Mouse (Mus musculus) heart, embryonic 14.5 days (tissue): ENCODE measurements around the gene Ank. TPM values are rescaled to one million over a fixed set of nuclear protein-coding genes. Genes with fewer than 3 reads are reported as not detected.

Experiments
- ATAC-seq: fragments of 200-750 bp; cut with Nextera tagmentation; 2 replicates; pipeline ENCODE4 v1.8.0; 2017; ENCODE audit warnings: low read depth, moderate TSS enrichment; ENCODE audit not compliant: insufficient number of reproducible peaks, insufficient read depth, low FRiP score
- H3K27ac ChIP-seq, 2 experiments: fragments of 200-500 bp in 1 of 2; fragments of 300-500 bp in 1 of 2; sonication (generic) in 1 of 2; replicated peaks in 1 of 2; 2 replicates each; pipeline ENCODE4 v1.5.1; 2012 to 2014; ENCODE audit warnings: low read depth in 2 of 2, low read length in 2 of 2, control low read depth in 1 of 2, mild to moderate bottlenecking in 1 of 2, mixed read lengths in 1 of 2; ENCODE audit not compliant: control insufficient read depth in 1 of 2, insufficient read depth in 1 of 2
- H3K27me3 ChIP-seq: fragments of 300-500 bp; sonication (generic); 2 replicates; pipeline ENCODE4 v1.6.1; 2014; ENCODE audit warnings: mild to moderate bottlenecking, low read length, control low read depth; ENCODE audit not compliant: control insufficient read depth, insufficient read depth
- H3K36me3 ChIP-seq: fragments of 300-500 bp; sonication (generic); 2 replicates; pipeline ENCODE4 v1.6.1; 2014; ENCODE audit warnings: mild to moderate bottlenecking, control low read depth, low read length, mixed read lengths; ENCODE audit not compliant: control insufficient read depth, insufficient read depth
- H3K4me1 ChIP-seq, 2 experiments: fragments of 200-500 bp in 1 of 2; fragments of 300-500 bp in 1 of 2; sonication (generic) in 1 of 2; 2 replicates each; pipeline ENCODE4 v1.6.1; 2012 to 2014; ENCODE audit warnings: low read length in 2 of 2, control low read depth in 1 of 2, mixed read lengths in 1 of 2; ENCODE audit not compliant: control insufficient read depth in 2 of 2, insufficient read depth in 2 of 2
- H3K4me2 ChIP-seq: fragments of 300-500 bp; sonication (generic); 2 replicates; pipeline ENCODE4 v1.6.1; 2014; ENCODE audit warnings: mild to moderate bottlenecking, low read length
- H3K4me3 ChIP-seq, 2 experiments: fragments of 200-500 bp in 1 of 2; fragments of 300-500 bp in 1 of 2; sonication (generic) in 1 of 2; 2 replicates each; pipeline ENCODE4 v1.5.1; 2012 to 2014; ENCODE audit warnings: low read length in 2 of 2, mild to moderate bottlenecking in 2 of 2, control low read depth in 1 of 2, low read depth in 1 of 2, moderate library complexity in 1 of 2; ENCODE audit not compliant: control insufficient read depth in 1 of 2, insufficient read depth in 1 of 2
- H3K9ac ChIP-seq: fragments of 300-500 bp; sonication (generic); 2 replicates; pipeline ENCODE4 v1.6.1; 2014; ENCODE audit warnings: mild to moderate bottlenecking, low read length
- H3K9me3 ChIP-seq: fragments of 300-500 bp; sonication (generic); 2 replicates; pipeline ENCODE4 v1.6.1; 2016; ENCODE audit warnings: low read length, control low read depth; ENCODE audit not compliant: control insufficient read depth
- WGBS: fragments of 180-500 bp; shearing (Covaris S2); extraction: QIAGEN DNeasy Blood & Tissue Kit; methylation state at CpG from one replicate; pipeline ENCODE4 v1.1.7; 2014; 5-methylcytosine and 5-hydroxymethylcytosine counted together
- polyA plus RNA-seq: library from polyadenylated mRNA; unstranded; fragments of >200 nt; fragmentation: Nextera tagmentation; extraction: Ambion mirVana; gene quantifications from 2 replicates; pipeline ENCODE4 v1.2.1, GENCODE M21; 2014

Ank gene
- polyA plus RNA-seq, 1 experiment from 2014 or later, result 15.9 TPM

GRCm38 (mm10) chr15:27490676-27491075, 24.2 kb downstream of the Ank start:
- H3K9ac ChIP-seq, result no peak overlapping the region
- no peaks in the 10 kb centered on the region for H3K36me3 ChIP-seq
- ATAC-seq, result no peak
- no peaks in the 10 kb centered on the region for H3K27me3 ChIP-seq
- H3K4me1 ChIP-seq, result peaks cover 37 to 59% of the 10 kb centered on the region in 2 experiments
- no peak overlapping the region for H3K27ac ChIP-seq
- H3K4me2 ChIP-seq, result no peak overlapping the region
- H3K4me3 ChIP-seq, result no peak overlapping the region
- H3K9me3 ChIP-seq, result no peaks in the 10 kb centered on the region
- 85% methylated on average over 9 of the region's 9 CpGs for WGBS

GRCm38 (mm10) chr15:27491425-27492070, 25.1 kb downstream of the Ank start:
- Histone ChIP-seq H3K9ac (no peak overlapping the region), H3K27me3 (no peaks in the 10 kb centered on the region), H3K4me2 (no peak overlapping the region), H3K9me3 (no peaks in the 10 kb centered on the region), H3K36me3 (no peaks in the 10 kb centered on the region), H3K4me3 (no peak overlapping the region), H3K27ac (no peak overlapping the region), H3K4me1 (peaks cover 29 to 51% of the 10 kb centered on the region in 2 experiments)
- ATAC-seq, result no peak
- 77% methylated on average over 8 of the region's 8 CpGs for WGBS

- H3K9ac ChIP-seq, result no peak overlapping the region
- peaks cover 30 to 52% of the 10 kb centered on the region in 2 experiments for H3K4me1 ChIP-seq
- no peak for ATAC-seq
- no peaks in the 10 kb centered on the region for H3K27me3 ChIP-seq
- H3K9me3 ChIP-seq, result no peaks in the 10 kb centered on the region
- H3K27ac ChIP-seq, result no peak overlapping the region
- H3K4me2 ChIP-seq, result no peak overlapping the region
- no peak overlapping the region for H3K4me3 ChIP-seq
- no peaks in the 10 kb centered on the region for H3K36me3 ChIP-seq
- WGBS, result 77% methylated on average over 10 of the region's 10 CpGs
Measured at GRCm38 (mm10) chr15:27492156-27492555, 25.7 kb downstream of the Ank start.

GRCm38 (mm10) chr15:27492734-27493133, 26.3 kb downstream of the Ank start:
- H3K36me3 ChIP-seq, result no peaks in the 10 kb centered on the region
- H3K4me3 ChIP-seq, result no peak overlapping the region
- ATAC-seq, result no peak
- H3K4me2 ChIP-seq, result no peak overlapping the region
- no peaks in the 10 kb centered on the region for H3K27me3 ChIP-seq
- H3K4me1 ChIP-seq, result peaks cover 26 to 47% of the 10 kb centered on the region in 2 experiments
- H3K9me3 ChIP-seq, result no peaks in the 10 kb centered on the region
- peak overlapping the region in 1 of 2 experiments; percentile 34; a peak in 1 of 4 replicates for H3K27ac ChIP-seq
- 80% methylated on average over 1 of the region's 1 CpGs for WGBS
- no peak overlapping the region for H3K9ac ChIP-seq

GRCm38 (mm10) chr15:27493516-27493915, 27.0 kb downstream of the Ank start:
- Histone ChIP-seq H3K36me3 (no peaks in the 10 kb centered on the region), H3K4me2 (peak overlapping the region; percentile 31), H3K4me3 (no peak overlapping the region), H3K4me1 (peaks cover 21 to 39% of the 10 kb centered on the region in 2 experiments), H3K27ac (peak overlapping the region; percentile 66 to 76), H3K9me3 (no peaks in the 10 kb centered on the region), H3K9ac (peak overlapping the region; percentile 39; the same call in 1 of the 2 replicates), H3K27me3 (no peaks in the 10 kb centered on the region)
- no peak for ATAC-seq
- 12% methylated on average over 10 of the region's 10 CpGs for WGBS

GRCm38 (mm10) chr15:27495981-27496401, 29.5 kb downstream of the Ank start:
- 77% methylated on average over 5 of the region's 5 CpGs for WGBS

GRCm38 (mm10) chr15:27496596-27497299, 30.3 kb downstream of the Ank start:
- H3K4me3 ChIP-seq, result no peak overlapping the region
- H3K9me3 ChIP-seq, result no peaks in the 10 kb centered on the region
- peaks cover 24 to 40% of the 10 kb centered on the region in 2 experiments for H3K4me1 ChIP-seq
- H3K4me2 ChIP-seq, result 0 out of 2 replicates have a peak overlapping the region, but pooled peaks have one; percentile 7
- 63% methylated on average over 11 of the region's 11 CpGs for WGBS
- H3K9ac ChIP-seq, result no peak overlapping the region
- no peak for ATAC-seq
- H3K27ac ChIP-seq, result no peak overlapping the region
- no peaks in the 10 kb centered on the region for H3K27me3 ChIP-seq
- H3K36me3 ChIP-seq, result no peaks in the 10 kb centered on the region

More at GRCm38 (mm10) chr15:27495981-27496401, 29.5 kb downstream of the Ank start:
- peaks cover 20 to 34% of the 10 kb centered on the region in 2 experiments for H3K4me1 ChIP-seq
- no peak overlapping the region for H3K4me2 ChIP-seq
- H3K27ac ChIP-seq, result no peak overlapping the region
- H3K9ac ChIP-seq, result no peak overlapping the region
- H3K27me3 ChIP-seq, result no peaks in the 10 kb centered on the region
- H3K36me3 ChIP-seq, result no peaks in the 10 kb centered on the region
- no peak overlapping the region for H3K4me3 ChIP-seq
- H3K9me3 ChIP-seq, result no peaks in the 10 kb centered on the region
- no peak for ATAC-seq
